Mouse (Mus musculus) forebrain, embryonic 12.5 days (tissue): ENCODE results near the gene Slc5a7. TPM values are rescaled to one million over a fixed set of nuclear protein-coding genes. Genes with fewer than 3 reads are reported as not detected.

Experiments
- ATAC-seq: fragments of 200-750 bp; cut with Nextera tagmentation; 2 replicates; pipeline ENCODE4 v1.8.0; 2017; ENCODE audit warnings: moderate TSS enrichment; ENCODE audit not compliant: low FRiP score
- H3K27ac ChIP-seq: fragments of 300-500 bp; sonication (generic); 2 replicates; pipeline ENCODE4 v1.5.1; 2016; ENCODE audit warnings: mild to moderate bottlenecking
- H3K27me3 ChIP-seq: fragments of 300-500 bp; sonication (generic); 2 replicates; pipeline ENCODE4 v1.6.1; 2016; ENCODE audit warnings: mild to moderate bottlenecking
- H3K36me3 ChIP-seq: fragments of 300-500 bp; sonication (generic); replicated peaks from 2 replicates; pipeline ENCODE4 v1.6.1; 2016; ENCODE audit warnings: mild to moderate bottlenecking
- H3K4me1 ChIP-seq: fragments of 300-500 bp; sonication (generic); 2 replicates; pipeline ENCODE4 v1.6.1; 2016
- H3K4me2 ChIP-seq: fragments of 300-500 bp; sonication (generic); 2 replicates; pipeline ENCODE4 v1.6.1; 2016; ENCODE audit warnings: mild to moderate bottlenecking, moderate library complexity
- H3K4me3 ChIP-seq: fragments of 300-500 bp; sonication (generic); replicated peaks from 2 replicates; pipeline ENCODE4 v1.5.1; 2016; ENCODE audit warnings: mild to moderate bottlenecking
- H3K9ac ChIP-seq: fragments of 300-500 bp; sonication (generic); 2 replicates; pipeline ENCODE4 v1.6.1; 2016; ENCODE audit warnings: mild to moderate bottlenecking
- H3K9me3 ChIP-seq: fragments of 300-500 bp; sonication (generic); 2 replicates; pipeline ENCODE4 v1.6.1; 2016
- WGBS: fragments of 180-500 bp; shearing (Covaris S2); methylation state at CpG from one replicate; pipeline ENCODE4 v1.1.7; 2016; 5-methylcytosine and 5-hydroxymethylcytosine counted together
- polyA plus RNA-seq: library from polyadenylated mRNA; unstranded; fragments of >200 nt; fragmentation: Nextera tagmentation; extraction: Ambion mirVana; gene quantifications from 2 replicates; pipeline ENCODE4 v1.2.1, GENCODE M21; 2016

Slc5a7 gene
- polyA plus RNA-seq = 0.36 and 0.84 TPM in 2 replicates

- Histone ChIP-seq H3K4me1 (peaks cover 6% of the 10 kb centered on the region), H3K9me3 (no peaks in the 10 kb centered on the region), H3K4me3 (peak within 1 kb of the TSS; percentile 46), H3K36me3 (no peaks in the 10 kb centered on the region), H3K4me2 (peak within 1 kb of the TSS; percentile 90), H3K9ac (peak within 1 kb of the TSS; percentile 57), H3K27ac (no peak within 1 kb of the TSS), H3K27me3 (peaks cover 8% of the 10 kb centered on the region; the same call in 1 of the 2 replicates)
- no peak for ATAC-seq
- 44% methylated on average over 1 of the region's 1 CpGs for WGBS
Measured at GRCm38 (mm10) chr17:54298934-54299333, at the start of gene Slc5a7. Gene Slc5a7 (minus strand): TSS chr17:54299034.

- no peaks in the 10 kb centered on the region for H3K4me1 ChIP-seq
- H3K4me3 ChIP-seq = no peak overlapping the region
- no peaks in the 10 kb centered on the region for H3K27me3 ChIP-seq
- 84% methylated on average over 8 of the region's 8 CpGs for WGBS
- H3K9me3 ChIP-seq = no peaks in the 10 kb centered on the region
- no peak overlapping the region for H3K27ac ChIP-seq
- H3K36me3 ChIP-seq = no peaks in the 10 kb centered on the region
- no peak overlapping the region for H3K9ac ChIP-seq
- H3K4me2 ChIP-seq = no peak overlapping the region
- no peak for ATAC-seq
Measured at GRCm38 (mm10) chr17:54347672-54348071, 48.8 kb upstream of the Slc5a7 start.

GRCm38 (mm10) chr17:54343395-54343794 lies 44.6 kb upstream of the Slc5a7 start:
- H3K27ac ChIP-seq = no peak overlapping the region
- no peak overlapping the region for H3K4me3 ChIP-seq
- H3K27me3 ChIP-seq = no peaks in the 10 kb centered on the region
- 31% methylated on average over 4 of the region's 4 CpGs for WGBS
- no peak for ATAC-seq
- no peak overlapping the region for H3K4me2 ChIP-seq
- no peaks in the 10 kb centered on the region for H3K36me3 ChIP-seq
- H3K9ac ChIP-seq = no peak overlapping the region
- no peaks in the 10 kb centered on the region for H3K4me1 ChIP-seq
- no peaks in the 10 kb centered on the region for H3K9me3 ChIP-seq

GRCm38 (mm10) chr17:54298232-54298924 lies 456 bp downstream of the Slc5a7 start:
- Histone ChIP-seq H3K4me3 (peak overlapping the region; percentile 46), H3K36me3 (no peaks in the 10 kb centered on the region), H3K9ac (peak overlapping the region; percentile 57), H3K9me3 (no peaks in the 10 kb centered on the region), H3K27ac (no peak overlapping the region), H3K27me3 (peaks cover 8% of the 10 kb centered on the region; the same call in 1 of the 2 replicates), H3K4me1 (peaks cover 6% of the 10 kb centered on the region), H3K4me2 (peak overlapping the region; percentile 90)
- WGBS = 1% methylated on average over 37 of the region's 37 CpGs
- ATAC-seq = peak; percentile 77

GRCm38 (mm10) chr17:54250783-54251182 lies 48.1 kb downstream of the Slc5a7 start:
- Histone ChIP-seq H3K4me2 (no peak overlapping the region), H3K27me3 (no peaks in the 10 kb centered on the region), H3K9ac (no peak overlapping the region), H3K9me3 (no peaks in the 10 kb centered on the region), H3K36me3 (no peaks in the 10 kb centered on the region), H3K27ac (no peak overlapping the region), H3K4me3 (no peak overlapping the region), H3K4me1 (no peaks in the 10 kb centered on the region)
- ATAC-seq = no peak

GRCm38 (mm10) chr17:54243650-54244300 lies 55.1 kb downstream of the Slc5a7 start:
- Histone ChIP-seq H3K4me3 (no peak overlapping the region), H3K27ac (no peak overlapping the region), H3K4me1 (no peaks in the 10 kb centered on the region), H3K9me3 (no peaks in the 10 kb centered on the region), H3K36me3 (no peaks in the 10 kb centered on the region), H3K27me3 (no peaks in the 10 kb centered on the region), H3K9ac (no peak overlapping the region), H3K4me2 (no peak overlapping the region)
- ATAC-seq = no peak

GRCm38 (mm10) chr17:54239435-54239834 lies 59.4 kb downstream of the Slc5a7 start:
- H3K9me3 ChIP-seq = no peaks in the 10 kb centered on the region
- H3K4me1 ChIP-seq = no peaks in the 10 kb centered on the region
- ATAC-seq = no peak
- no peaks in the 10 kb centered on the region for H3K36me3 ChIP-seq
- no peaks in the 10 kb centered on the region for H3K27me3 ChIP-seq
- no peak overlapping the region for H3K4me2 ChIP-seq
- WGBS = 77% methylated on average over 8 of the region's 8 CpGs
- H3K27ac ChIP-seq = no peak overlapping the region
- no peak overlapping the region for H3K9ac ChIP-seq
- H3K4me3 ChIP-seq = no peak overlapping the region
